Mouse (Mus musculus): ENCODE measurements at regions not wholly inside any gene's neighbourhood (a gene's known extent, or its start where the extent isn't known, plus 50 kb on each side); places are given as distances from the start of the nearest gene placed in this dataset.

DNA sequence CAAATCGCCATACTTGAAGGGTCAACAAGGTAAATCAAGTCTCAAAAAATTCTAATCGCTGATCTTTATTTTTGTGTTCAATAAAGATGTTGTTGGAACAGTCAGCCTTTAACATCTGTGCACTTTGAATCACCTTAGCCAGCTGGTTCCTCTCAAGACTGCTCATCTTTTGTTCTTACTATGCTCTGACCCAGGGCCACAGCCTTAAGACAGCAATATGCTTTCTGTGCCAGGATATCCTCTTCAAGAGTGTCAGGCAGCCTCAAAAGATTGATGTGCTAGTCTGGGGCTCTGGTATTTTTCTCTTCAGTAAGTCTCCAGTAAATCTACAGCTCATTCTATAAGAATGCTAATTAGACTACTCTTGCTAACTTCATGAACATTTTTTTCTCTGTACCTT lies 199.9 kb downstream of the Dph6 start:
- Histone ChIP-seq H3K4me3 (ENCODE audit: low read length) (no peak overlapping the region), H3K36me3 (ENCODE audit: control insufficient read depth, insufficient read depth, low read length) (no peaks in the 10 kb centered on the region), H3K27me3 (ENCODE audit: control insufficient read depth, insufficient read depth, low read length) (no peaks in the 10 kb centered on the region), H3K4me1 (ENCODE audit: control insufficient read depth, insufficient read depth, low read length) (no peaks in the 10 kb centered on the region), H3K4me2 (replicated peaks; ENCODE audit: low read depth, low read length) (no peak overlapping the region), H3K9me3 (ENCODE audit: control insufficient read depth, low read length) (no peaks in the 10 kb centered on the region), H3K9ac (ENCODE audit: low read depth, low read length) (no peak overlapping the region), H3K27ac (ENCODE audit: low read depth, low read length) (no peak overlapping the region)
- 53% methylated on average over 2 of the region's 2 CpGs for WGBS
- no peak for ATAC-seq (ENCODE audit: low FRiP score, low TSS enrichment)

DNA sequence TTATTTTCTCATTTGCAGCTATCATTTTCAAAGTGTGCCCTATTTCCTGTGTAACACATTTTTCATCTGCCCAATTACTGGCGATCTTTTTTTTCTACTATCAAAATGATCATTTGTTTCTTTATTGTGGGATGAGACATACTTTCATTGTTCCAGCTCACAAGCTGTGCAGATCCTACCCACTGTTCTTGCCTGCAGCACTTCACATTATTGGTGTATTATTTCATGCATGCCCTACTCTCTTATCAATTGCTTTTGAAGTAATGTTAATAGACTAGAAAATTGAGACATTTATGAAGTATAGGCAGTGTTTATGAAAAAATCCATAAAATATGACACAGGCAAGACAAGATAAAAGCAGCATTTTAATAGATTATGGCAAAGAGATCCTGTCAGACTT lies 204.6 kb downstream of the Dph6 start:
- no peak for ATAC-seq (ENCODE audit: low FRiP score, low TSS enrichment)
- no peak overlapping the region for H3K4me2 ChIP-seq (replicated peaks; ENCODE audit: low read depth, low read length)
- H3K4me1 ChIP-seq (ENCODE audit: control insufficient read depth, insufficient read depth, low read length) = no peaks in the 10 kb centered on the region
- H3K9ac ChIP-seq (ENCODE audit: low read depth, low read length) = no peak overlapping the region
- no peaks in the 10 kb centered on the region for H3K27me3 ChIP-seq (ENCODE audit: control insufficient read depth, insufficient read depth, low read length)
- H3K36me3 ChIP-seq (ENCODE audit: control insufficient read depth, insufficient read depth, low read length) = no peaks in the 10 kb centered on the region
- 83% methylated on average over 1 of the region's 1 CpGs for WGBS
- H3K4me3 ChIP-seq (ENCODE audit: low read length) = no peak overlapping the region
- no peak overlapping the region for H3K27ac ChIP-seq (ENCODE audit: low read depth, low read length)
- no peaks in the 10 kb centered on the region for H3K9me3 ChIP-seq (ENCODE audit: control insufficient read depth, low read length)

DNA sequence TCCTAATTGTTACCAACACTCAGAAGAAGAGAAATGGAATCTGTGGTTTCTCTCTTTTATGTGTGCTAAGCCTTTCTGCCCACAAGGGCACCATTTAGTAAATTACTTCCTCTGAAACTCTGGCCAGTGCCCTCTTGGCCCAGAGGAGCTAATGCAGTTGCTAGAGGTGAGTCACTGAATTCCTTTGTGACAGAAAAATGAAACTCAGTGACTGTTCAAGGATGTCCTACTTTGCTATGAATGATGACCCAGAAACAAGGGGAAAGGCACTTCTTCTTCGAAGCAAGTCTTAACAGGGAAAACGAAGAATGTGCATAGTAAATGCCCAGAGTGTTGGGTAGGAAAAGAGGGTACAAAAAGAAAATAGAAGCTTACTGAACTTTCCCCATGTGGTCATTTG lies 211.0 kb downstream of the Dph6 start:
- no peak overlapping the region for H3K4me3 ChIP-seq (ENCODE audit: low read length)
- H3K9ac ChIP-seq (ENCODE audit: low read depth, low read length) = no peak overlapping the region
- no peak overlapping the region for H3K4me2 ChIP-seq (replicated peaks; ENCODE audit: low read depth, low read length)
- H3K27me3 ChIP-seq (ENCODE audit: control insufficient read depth, insufficient read depth, low read length) = no peaks in the 10 kb centered on the region
- WGBS = 75% methylated on average over 2 of the region's 2 CpGs
- no peak overlapping the region for H3K27ac ChIP-seq (ENCODE audit: low read depth, low read length)
- no peak for ATAC-seq (ENCODE audit: low FRiP score, low TSS enrichment)
- no peaks in the 10 kb centered on the region for H3K9me3 ChIP-seq (ENCODE audit: control insufficient read depth, low read length)
- no peaks in the 10 kb centered on the region for H3K36me3 ChIP-seq (ENCODE audit: control insufficient read depth, insufficient read depth, low read length)
- no peaks in the 10 kb centered on the region for H3K4me1 ChIP-seq (ENCODE audit: control insufficient read depth, insufficient read depth, low read length)

DNA sequence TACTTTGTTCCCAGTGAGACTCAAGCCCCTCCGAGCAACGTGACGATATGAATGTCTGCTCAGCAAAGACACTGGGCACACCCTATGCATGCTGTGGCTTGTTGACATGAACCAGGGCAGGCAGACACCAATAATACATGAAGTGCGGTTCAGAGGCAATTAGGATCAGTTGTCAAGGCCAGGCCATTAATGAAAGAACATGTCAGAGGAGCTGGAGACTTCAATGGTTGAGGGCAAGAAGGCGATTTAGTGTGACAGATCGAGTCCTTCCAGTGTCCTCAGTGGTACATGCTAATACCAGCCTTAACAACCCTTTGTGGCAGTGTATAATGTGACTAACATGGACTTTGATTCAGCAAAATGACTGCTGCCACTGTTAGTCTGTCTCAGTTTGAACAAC lies 213.8 kb downstream of the Dph6 start:
- Histone ChIP-seq H3K27ac (ENCODE audit: low read depth, low read length) (no peak overlapping the region), H3K27me3 (ENCODE audit: control insufficient read depth, insufficient read depth, low read length) (no peaks in the 10 kb centered on the region), H3K4me2 (replicated peaks; ENCODE audit: low read depth, low read length) (no peak overlapping the region), H3K4me3 (ENCODE audit: low read length) (no peak overlapping the region), H3K9me3 (ENCODE audit: control insufficient read depth, low read length) (no peaks in the 10 kb centered on the region), H3K4me1 (ENCODE audit: control insufficient read depth, insufficient read depth, low read length) (no peaks in the 10 kb centered on the region), H3K9ac (ENCODE audit: low read depth, low read length) (no peak overlapping the region), H3K36me3 (ENCODE audit: control insufficient read depth, insufficient read depth, low read length) (no peaks in the 10 kb centered on the region)
- whole genome bisulfite sequencing = 43% methylated on average over 6 of the region's 6 CpGs
- ATAC-seq (ENCODE audit: low FRiP score, low TSS enrichment) = no peak

DNA sequence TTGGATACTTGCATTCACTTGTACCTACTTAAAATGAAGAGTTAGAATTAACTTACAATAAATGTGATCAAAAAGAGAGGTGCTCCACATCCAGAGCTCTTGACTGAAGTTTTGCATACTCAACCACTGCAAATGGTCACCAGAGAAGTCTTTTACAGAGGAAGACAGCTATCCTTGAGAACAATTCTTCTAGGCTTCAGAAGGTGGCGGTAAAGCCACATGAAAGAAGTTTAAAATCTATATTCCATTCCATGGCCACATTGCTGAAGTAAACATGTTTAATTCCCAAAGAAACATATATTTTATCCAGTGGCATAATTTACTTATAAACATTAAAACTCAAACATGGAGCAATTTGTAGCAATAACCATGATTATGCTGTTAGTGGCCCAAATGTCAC lies 215.1 kb downstream of the Dph6 start:
- WGBS = 54% methylated on average over 1 of the region's 1 CpGs

DNA sequence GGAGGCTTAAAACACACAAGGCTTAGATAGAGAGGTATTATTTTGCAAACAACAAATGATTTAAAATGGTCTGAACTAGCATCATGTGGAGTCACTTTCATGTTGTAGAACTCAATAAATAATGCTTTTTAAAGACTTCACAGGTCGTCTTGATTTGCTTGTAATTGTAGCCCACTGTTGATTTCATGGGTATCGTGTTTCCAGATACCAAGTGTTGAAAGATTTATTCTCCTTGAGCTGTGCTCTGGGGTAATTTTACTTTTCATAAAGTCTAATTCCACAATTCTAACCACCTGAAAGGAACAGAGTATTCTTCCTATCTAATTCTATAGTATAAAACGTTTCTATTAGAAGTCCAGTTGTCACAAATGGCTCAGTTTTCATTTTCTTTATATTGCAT lies 216.7 kb downstream of the Dph6 start:
- Histone ChIP-seq H3K9ac (ENCODE audit: low read depth, low read length) (no peak overlapping the region), H3K4me3 (ENCODE audit: low read length) (no peak overlapping the region), H3K9me3 (ENCODE audit: control insufficient read depth, low read length) (no peaks in the 10 kb centered on the region), H3K27me3 (ENCODE audit: control insufficient read depth, insufficient read depth, low read length) (no peaks in the 10 kb centered on the region), H3K4me1 (ENCODE audit: control insufficient read depth, insufficient read depth, low read length) (no peaks in the 10 kb centered on the region), H3K27ac (ENCODE audit: low read depth, low read length) (no peak overlapping the region), H3K36me3 (ENCODE audit: control insufficient read depth, insufficient read depth, low read length) (no peaks in the 10 kb centered on the region), H3K4me2 (replicated peaks; ENCODE audit: low read depth, low read length) (no peak overlapping the region)
- WGBS = 32% methylated on average over 3 of the region's 3 CpGs
- ATAC-seq (ENCODE audit: low FRiP score, low TSS enrichment) = no peak

More for the DNA sequence above, 215.1 kb downstream of the Dph6 start:
- Histone ChIP-seq H3K9me3 (ENCODE audit: control insufficient read depth, low read length) (no peaks in the 10 kb centered on the region), H3K4me1 (ENCODE audit: control insufficient read depth, insufficient read depth, low read length) (no peaks in the 10 kb centered on the region), H3K4me3 (ENCODE audit: low read length) (no peak overlapping the region), H3K9ac (ENCODE audit: low read depth, low read length) (no peak overlapping the region), H3K4me2 (replicated peaks; ENCODE audit: low read depth, low read length) (no peak overlapping the region), H3K27me3 (ENCODE audit: control insufficient read depth, insufficient read depth, low read length) (no peaks in the 10 kb centered on the region), H3K27ac (ENCODE audit: low read depth, low read length) (no peak overlapping the region), H3K36me3 (ENCODE audit: control insufficient read depth, insufficient read depth, low read length) (no peaks in the 10 kb centered on the region)
- ATAC-seq (ENCODE audit: low FRiP score, low TSS enrichment) = no peak

DNA sequence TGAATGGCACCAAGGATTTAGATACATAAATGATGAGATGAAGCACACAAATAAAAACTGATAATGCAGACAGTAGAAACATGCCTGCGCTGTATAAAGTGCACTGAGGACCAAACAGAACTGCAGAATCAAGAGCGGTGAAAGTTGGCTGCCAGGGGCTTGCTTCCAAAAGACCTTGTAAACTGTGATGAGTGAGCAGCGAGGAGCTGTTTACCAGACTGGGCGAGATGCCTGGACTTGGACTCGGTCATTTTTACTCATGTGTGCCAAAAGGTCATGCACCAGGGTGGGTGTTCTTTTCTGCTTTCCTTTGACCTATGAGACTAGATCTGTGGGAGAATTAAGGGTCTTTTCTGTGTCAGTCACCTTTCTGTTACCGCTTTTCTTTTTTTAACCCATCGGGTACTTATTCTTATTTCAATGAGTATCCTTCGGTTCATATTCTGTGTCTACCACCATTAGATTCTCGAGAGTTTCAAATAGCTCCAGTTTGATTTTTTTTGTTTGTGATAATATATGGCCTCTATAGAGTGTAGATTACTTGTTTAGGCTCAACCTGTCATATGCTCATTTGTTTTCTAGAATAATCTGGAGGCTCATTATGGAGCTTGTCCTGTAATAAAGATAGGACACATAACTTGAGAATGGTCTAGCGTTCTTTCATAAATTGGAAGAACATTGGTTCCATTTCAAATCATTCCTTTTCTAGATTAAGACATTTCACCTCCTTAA lies 226.3 kb upstream of the Zfp770 start:
- ATAC-seq (ENCODE audit: low FRiP score, low TSS enrichment) = no peak

DNA sequence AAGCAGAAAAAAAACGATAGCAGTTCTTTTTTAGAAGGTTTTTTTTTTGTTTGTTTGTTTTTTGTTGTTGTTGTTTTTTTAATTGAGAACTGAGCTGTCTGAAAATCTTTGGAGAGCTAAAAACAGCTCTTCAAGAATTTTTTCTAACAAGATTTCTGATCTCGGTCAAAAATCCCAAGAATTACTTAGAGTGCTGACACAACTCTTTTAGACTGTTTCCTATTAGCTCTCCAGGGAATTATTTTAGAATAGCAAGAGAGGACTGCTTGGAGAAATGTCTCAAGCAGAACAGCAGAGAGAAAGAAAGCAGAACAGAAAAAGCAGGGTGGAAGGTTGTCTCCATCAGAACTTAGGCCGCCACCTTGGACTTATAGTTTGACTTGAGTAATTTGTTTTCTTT lies 218.1 kb upstream of the Zfp770 start:
- H3K4me2 ChIP-seq (replicated peaks; ENCODE audit: low read depth, low read length) = no peak overlapping the region
- WGBS = 52% methylated on average over 3 of the region's 3 CpGs
- ATAC-seq (ENCODE audit: low FRiP score, low TSS enrichment) = no peak
- H3K36me3 ChIP-seq (ENCODE audit: control insufficient read depth, insufficient read depth, low read length) = no peaks in the 10 kb centered on the region
- H3K4me1 ChIP-seq (ENCODE audit: control insufficient read depth, insufficient read depth, low read length) = no peaks in the 10 kb centered on the region
- no peak overlapping the region for H3K27ac ChIP-seq (ENCODE audit: low read depth, low read length)
- H3K4me3 ChIP-seq (ENCODE audit: low read length) = no peak overlapping the region
- H3K27me3 ChIP-seq (ENCODE audit: control insufficient read depth, insufficient read depth, low read length) = no peaks in the 10 kb centered on the region
- H3K9ac ChIP-seq (ENCODE audit: low read depth, low read length) = no peak overlapping the region
- H3K9me3 ChIP-seq (ENCODE audit: control insufficient read depth, low read length) = no peaks in the 10 kb centered on the region

More for the DNA sequence above, 226.3 kb upstream of the Zfp770 start:
- no peak overlapping the region for H3K4me2 ChIP-seq (replicated peaks; ENCODE audit: low read depth, low read length)
- no peak overlapping the region for H3K4me3 ChIP-seq (ENCODE audit: low read length)
- no peak overlapping the region for H3K9ac ChIP-seq (ENCODE audit: low read depth, low read length)
- H3K4me1 ChIP-seq (ENCODE audit: control insufficient read depth, insufficient read depth, low read length) = no peaks in the 10 kb centered on the region
- H3K9me3 ChIP-seq (ENCODE audit: control insufficient read depth, low read length) = no peaks in the 10 kb centered on the region
- H3K36me3 ChIP-seq (ENCODE audit: control insufficient read depth, insufficient read depth, low read length) = no peaks in the 10 kb centered on the region
- H3K27ac ChIP-seq (ENCODE audit: low read depth, low read length) = no peak overlapping the region
- H3K27me3 ChIP-seq (ENCODE audit: control insufficient read depth, insufficient read depth, low read length) = no peaks in the 10 kb centered on the region
- WGBS = 79% methylated on average over 10 of the region's 10 CpGs

DNA sequence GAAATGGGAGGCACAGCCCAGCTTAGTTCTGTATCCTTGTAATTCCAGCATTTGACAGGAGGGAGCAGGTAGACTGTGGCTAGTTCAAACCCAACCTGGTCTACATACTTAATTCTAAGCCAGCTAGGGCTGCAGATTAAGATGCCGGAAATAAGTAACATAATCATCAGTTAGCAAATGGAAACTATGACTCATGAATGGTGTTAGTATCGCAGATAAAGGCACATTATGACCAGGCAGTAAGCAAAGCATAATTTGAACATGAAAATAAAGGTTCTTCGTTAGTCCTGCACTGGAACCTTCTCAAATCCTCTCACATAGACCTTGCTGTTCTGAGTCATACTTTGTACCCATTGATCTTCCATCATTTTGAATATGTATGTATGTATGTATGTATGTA lies 211.7 kb upstream of the Zfp770 start:
- Histone ChIP-seq H3K4me1 (ENCODE audit: control insufficient read depth, insufficient read depth, low read length) (no peaks in the 10 kb centered on the region), H3K4me3 (ENCODE audit: low read length) (no peak overlapping the region), H3K36me3 (ENCODE audit: control insufficient read depth, insufficient read depth, low read length) (no peaks in the 10 kb centered on the region), H3K4me2 (replicated peaks; ENCODE audit: low read depth, low read length) (no peak overlapping the region), H3K27me3 (ENCODE audit: control insufficient read depth, insufficient read depth, low read length) (no peaks in the 10 kb centered on the region), H3K9me3 (ENCODE audit: control insufficient read depth, low read length) (no peaks in the 10 kb centered on the region), H3K9ac (ENCODE audit: low read depth, low read length) (no peak overlapping the region), H3K27ac (ENCODE audit: low read depth, low read length) (no peak overlapping the region)
- 88% methylated on average over 3 of the region's 3 CpGs for WGBS
- ATAC-seq (ENCODE audit: low FRiP score, low TSS enrichment) = no peak
